Mouse (Mus musculus) myocyte (in vitro differentiated cells): ENCODE results near the gene Cldn15. TPM values are rescaled to one million over a fixed set of nuclear protein-coding genes. Genes with fewer than 3 reads are reported as not detected.
A peak's percentile ranks its signal among the peaks of the same experiment; 100 is the strongest.

Source experiments
- H3K27me3 ChIP-seq: one replicate; pipeline ENCODE4 v1.6.1; 2011; ENCODE audit not compliant: control insufficient read depth, insufficient read depth, insufficient read length
- H3K36me3 ChIP-seq: one replicate; pipeline ENCODE4 v1.6.1; 2011; ENCODE audit not compliant: control insufficient read depth, insufficient read depth
- H3K4me2 ChIP-seq: one replicate; pipeline ENCODE4 v1.6.1; 2011; ENCODE audit warnings: low read depth, control low read depth
- H3K4me3 ChIP-seq: one replicate; pipeline ENCODE4 v1.5.1; 2011; ENCODE audit warnings: mild to moderate bottlenecking, control low read depth, moderate library complexity
- H3K79me2 ChIP-seq: one replicate; pipeline ENCODE4 v1.6.1; 2011; ENCODE audit not compliant: control insufficient read depth, insufficient read depth
- H3ac ChIP-seq: one replicate; pipeline ENCODE4 v1.6.1; 2011; ENCODE audit not compliant: control insufficient read depth, insufficient read length
- CEBPB ChIP-seq: IDR thresholded peaks from 2 replicates; pipeline ENCODE4 v1.6.1; 2011; ENCODE audit warnings: mild to moderate bottlenecking, moderate library complexity; ENCODE audit not compliant: poor library complexity, insufficient read depth, severe bottlenecking
- E2F4 ChIP-seq: IDR thresholded peaks from one replicate; pipeline ENCODE4 v1.6.1; 2011; ENCODE audit warnings: mild to moderate bottlenecking, control low read depth, moderate library complexity; ENCODE audit not compliant: insufficient read depth
- MAX ChIP-seq: IDR thresholded peaks from one replicate; pipeline ENCODE4 v1.6.1; 2011; ENCODE audit warnings: low read depth, mild to moderate bottlenecking, control low read depth
- MYOD1 ChIP-seq, 3 experiments: IDR thresholded peaks; one replicate each; pipeline ENCODE4 v1.6.1; 2011; ENCODE audit warnings: control low read depth in 2 of 3, low read depth in 2 of 3, mild to moderate bottlenecking in 2 of 3, moderate library complexity in 1 of 3; ENCODE audit not compliant: insufficient read length in 2 of 3, control insufficient read depth in 1 of 3
- MYOG ChIP-seq, 3 experiments: IDR thresholded peaks; one replicate each; pipeline ENCODE4 v1.6.1; 2011; ENCODE audit warnings: control low read depth in 2 of 3, low read depth in 2 of 3, mild to moderate bottlenecking in 2 of 3; ENCODE audit not compliant: insufficient read length in 2 of 3, control insufficient read depth in 1 of 3, insufficient read depth in 1 of 3
- POLR2A ChIP-seq: IDR thresholded peaks from one replicate; pipeline ENCODE4 v1.6.1; 2011; ENCODE audit warnings: low read depth, mild to moderate bottlenecking, control low read depth, moderate library complexity; ENCODE audit not compliant: insufficient read length
- POLR2AphosphoS2 ChIP-seq: IDR thresholded peaks from one replicate; pipeline ENCODE4 v1.6.1; 2011; ENCODE audit warnings: low read depth, control low read depth; ENCODE audit not compliant: insufficient read length
- REST ChIP-seq: IDR thresholded peaks from one replicate; pipeline ENCODE4 v1.6.1; 2011; ENCODE audit warnings: mild to moderate bottlenecking, control low read depth, moderate library complexity; ENCODE audit not compliant: insufficient read depth, insufficient read length
- SRF ChIP-seq: IDR thresholded peaks from one replicate; pipeline ENCODE4 v1.6.1; 2011; ENCODE audit warnings: low read depth; ENCODE audit not compliant: control insufficient read depth, insufficient read length
- TCF12 ChIP-seq: IDR thresholded peaks from one replicate; pipeline ENCODE4 v1.6.1; 2011; ENCODE audit warnings: mild to moderate bottlenecking, control low read depth; ENCODE audit not compliant: poor library complexity, insufficient read depth, severe bottlenecking
- TCF3 ChIP-seq: IDR thresholded peaks from one replicate; pipeline ENCODE4 v1.6.1; 2011; ENCODE audit warnings: low read depth, control low read depth; ENCODE audit not compliant: insufficient read length
- USF1 ChIP-seq: IDR thresholded peaks from one replicate; pipeline ENCODE4 v1.6.1; 2011; ENCODE audit warnings: low read depth, mild to moderate bottlenecking, control low read depth, moderate library complexity
- polyA plus RNA-seq: library from polyadenylated mRNA; unstranded; fragments of >200 nt; fragmentation: generic; extraction: Trizol; gene quantifications from one replicate; pipeline ENCODE4 v1.2.1, GENCODE M21; 2012; ENCODE audit warnings: missing spikeins

Gene Cldn15
- polyA plus RNA-seq, 1 experiment, result 0.23 TPM

DNA sequence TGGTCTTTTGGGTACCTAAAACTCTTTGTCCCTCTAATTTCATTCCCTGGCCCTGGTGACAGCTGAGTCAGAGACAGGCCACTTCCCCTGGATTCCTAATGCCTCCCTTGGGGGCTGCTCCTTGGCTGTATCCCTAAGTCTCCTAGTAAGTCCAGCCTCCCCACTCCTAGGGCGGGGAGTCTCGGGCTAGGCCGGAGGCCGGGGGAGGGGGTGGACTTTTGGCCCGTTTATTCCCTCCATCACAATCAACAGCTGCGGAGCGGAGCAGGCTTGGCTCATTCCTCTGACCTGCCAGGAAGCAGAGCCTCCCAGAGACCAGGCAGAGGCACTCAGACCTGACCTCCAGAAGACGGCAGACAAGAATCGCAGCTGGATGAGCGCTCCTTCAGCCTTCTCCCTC lies 1.2 kb downstream of the Cldn15 start:
- Histone ChIP-seq H3K4me3 (no peak overlapping the region), H3K79me2 (no peaks in the 10 kb centered on the region), H3ac (no peak overlapping the region), H3K27me3 (no peaks in the 10 kb centered on the region), H3K36me3 (no peaks in the 10 kb centered on the region), H3K4me2 (no peak overlapping the region)
- no peak for TF ChIP-seq USF1
- TF ChIP-seq POLR2A, result no peak
- peak in 1 of 3 experiments; percentile 3 for TF ChIP-seq MYOG (IDR thresholded peaks at IDR 0.05; ENCODE audit: control insufficient read depth in 1 of 3, insufficient read depth in 1 of 3, insufficient read length in 2 of 3, low read depth in 2 of 3)
- TF ChIP-seq REST, result no peak
- TF ChIP-seq MYOD1 (IDR thresholded peaks at IDR 0.05; ENCODE audit: control insufficient read depth in 1 of 3, insufficient read length in 2 of 3, low read depth in 2 of 3), result peak in 1 of 3 experiments; percentile 3

DNA sequence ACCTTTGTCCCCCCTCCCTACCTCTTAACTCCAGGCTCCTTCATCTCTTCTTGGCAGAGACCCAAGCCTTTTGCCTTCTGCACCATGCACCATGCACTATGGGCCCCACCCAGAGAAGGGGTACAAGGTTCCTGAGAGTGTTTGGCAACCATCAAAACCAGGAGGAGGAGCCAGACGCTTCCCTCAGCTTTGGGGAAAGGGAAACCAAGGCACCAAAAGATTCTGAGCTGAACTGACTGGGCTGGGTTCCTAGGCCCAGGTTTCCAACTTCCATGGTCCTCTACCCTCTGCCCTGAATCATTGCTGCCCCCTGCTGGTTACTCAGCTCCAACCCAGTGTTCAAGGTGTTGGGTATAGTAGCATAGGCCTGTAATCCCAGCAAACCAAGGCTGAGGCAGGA lies 4.3 kb downstream of the Cldn15 start:
- Histone ChIP-seq H3ac (no peak overlapping the region), H3K27me3 (no peaks in the 10 kb centered on the region), H3K4me2 (no peak overlapping the region), H3K36me3 (no peaks in the 10 kb centered on the region), H3K79me2 (no peaks in the 10 kb centered on the region), H3K4me3 (no peak overlapping the region)
- TF ChIP-seq MYOD1 (IDR thresholded peaks at IDR 0.05; ENCODE audit: control insufficient read depth in 1 of 3, insufficient read length in 2 of 3, low read depth in 2 of 3), result no peak
- TF ChIP-seq USF1, result no peak
- TF ChIP-seq MAX, result no peak
- no peak for TF ChIP-seq SRF
- TF ChIP-seq TCF12, result no peak
- TF ChIP-seq CEBPB, result no peak
- no peak for TF ChIP-seq TCF3
- TF ChIP-seq REST, result no peak
- no peak for TF ChIP-seq POLR2AphosphoS2
- no peak for TF ChIP-seq POLR2A
- TF ChIP-seq MYOG (IDR thresholded peaks at IDR 0.05; ENCODE audit: control insufficient read depth in 1 of 3, insufficient read depth in 1 of 3, insufficient read length in 2 of 3, low read depth in 2 of 3), result no peak
- no peak for TF ChIP-seq E2F4

DNA sequence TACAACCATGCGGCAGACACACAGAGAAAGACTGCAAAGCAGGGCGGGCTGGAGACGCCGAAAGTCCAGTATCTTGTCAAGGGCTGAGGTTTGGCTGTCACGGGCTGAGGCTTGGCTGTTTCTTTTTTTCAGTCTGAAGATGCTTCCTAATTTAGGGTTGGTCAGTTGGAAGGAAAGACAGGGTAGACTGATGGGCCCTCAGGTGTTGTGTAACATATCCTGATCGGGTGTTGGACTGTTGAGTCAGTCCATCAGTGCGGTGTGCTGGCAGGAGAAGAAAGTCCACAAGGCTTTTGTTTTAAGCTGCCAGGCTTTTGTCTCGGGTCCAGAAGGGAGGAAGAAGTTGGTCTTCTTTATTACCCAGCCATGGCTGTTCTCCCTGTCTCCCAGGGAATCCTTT lies 7.3 kb downstream of the Cldn15 start:
- TF ChIP-seq E2F4 (no peak), TCF3 (no peak), MYOD1 (IDR thresholded peaks at IDR 0.05; ENCODE audit: control insufficient read depth in 1 of 3, insufficient read length in 2 of 3, low read depth in 2 of 3) (no peak)
- no peaks in the 10 kb centered on the region for H3K36me3 ChIP-seq
- H3K4me3 ChIP-seq, result no peak overlapping the region
- no peaks in the 10 kb centered on the region for H3K27me3 ChIP-seq
- no peak overlapping the region for H3K4me2 ChIP-seq
- no peaks in the 10 kb centered on the region for H3K79me2 ChIP-seq
- no peak overlapping the region for H3ac ChIP-seq

DNA sequence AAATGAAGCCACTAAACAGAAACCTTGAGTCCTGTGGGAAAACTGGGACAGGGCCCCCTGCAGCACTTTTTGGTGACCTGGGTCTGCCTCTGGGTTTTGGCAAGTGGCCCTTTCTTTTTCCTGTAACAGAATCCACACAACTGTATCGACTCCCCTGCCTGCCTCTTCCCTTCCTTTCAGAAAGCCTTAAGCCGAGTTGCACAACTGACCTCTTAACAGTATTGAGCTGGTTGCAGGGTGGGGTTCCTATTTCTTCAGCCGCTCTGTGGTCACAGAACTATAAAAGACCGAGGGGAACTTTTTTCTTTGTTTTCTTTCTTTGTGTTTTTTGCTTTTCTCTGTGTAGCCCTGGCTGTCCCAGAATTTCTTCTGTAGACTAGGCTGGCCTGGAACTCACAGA lies 11.4 kb downstream of the Cldn15 start:
- H3K36me3 ChIP-seq, result peaks cover 7% of the 10 kb centered on the region

DNA sequence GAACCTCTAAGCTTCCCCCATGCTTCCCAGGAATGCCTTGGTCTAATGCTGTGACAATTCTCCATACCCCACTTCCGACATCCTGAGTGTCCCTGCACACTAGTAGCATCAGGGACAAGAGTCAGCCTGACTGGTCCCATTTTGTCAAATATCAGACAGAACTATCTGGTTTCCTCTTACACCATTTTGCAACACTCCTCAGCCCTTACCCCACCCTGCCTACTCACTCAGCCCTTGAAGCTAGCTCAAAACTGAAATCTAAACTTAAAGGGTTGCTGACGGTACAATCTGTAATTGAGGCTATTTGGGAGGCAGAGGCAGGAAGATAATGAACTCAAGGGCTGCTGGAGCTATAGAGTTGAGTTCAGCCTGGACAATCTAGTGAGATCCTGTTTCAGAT lies 13.3 kb downstream of the Cldn15 start:
- H3ac ChIP-seq, result no peak overlapping the region
- H3K79me2 ChIP-seq, result no peaks in the 10 kb centered on the region
- no peak overlapping the region for H3K4me2 ChIP-seq
- H3K36me3 ChIP-seq, result peaks cover 7% of the 10 kb centered on the region
- no peak overlapping the region for H3K4me3 ChIP-seq
- TF ChIP-seq USF1 (no peak), POLR2AphosphoS2 (no peak), E2F4 (no peak), MYOD1 (IDR thresholded peaks at IDR 0.05; ENCODE audit: control insufficient read depth in 1 of 3, insufficient read length in 2 of 3, low read depth in 2 of 3) (no peak), SRF (no peak)
- H3K27me3 ChIP-seq, result no peaks in the 10 kb centered on the region

More for the DNA sequence above, 11.4 kb downstream of the Cldn15 start:
- H3ac ChIP-seq, result no peak overlapping the region
- TF ChIP-seq TCF12 (no peak), MYOG (IDR thresholded peaks at IDR 0.05; ENCODE audit: control insufficient read depth in 1 of 3, insufficient read depth in 1 of 3, insufficient read length in 2 of 3, low read depth in 2 of 3) (no peak), USF1 (no peak), POLR2A (no peak), CEBPB (no peak), E2F4 (no peak), MYOD1 (IDR thresholded peaks at IDR 0.05; ENCODE audit: control insufficient read depth in 1 of 3, insufficient read length in 2 of 3, low read depth in 2 of 3) (no peak), TCF3 (no peak), SRF (no peak)
- no peaks in the 10 kb centered on the region for H3K27me3 ChIP-seq
- no peaks in the 10 kb centered on the region for H3K79me2 ChIP-seq
- H3K4me2 ChIP-seq, result no peak overlapping the region
- H3K4me3 ChIP-seq, result no peak overlapping the region
